Mouse (Mus musculus) ovary, postnatal 36 days (tissue): Measurements from ENCODE around the gene Camkmt.

Source experiments
- DNase-seq: peaks from one replicate; pipeline ENCODE4 v3.0.0; 2022; ENCODE audit warnings: low spot score, mixed read lengths

Gene Camkmt

GRCm38 (mm10) chr17:85090120-85091099, at the start of gene Camkmt, which contains the start of gene Prepl:
TSS of gene Camkmt (plus strand) at chr17:85090552.
TSS of gene Prepl (minus strand) at chr17:85090241.
- peak; percentile 94 for DNase-seq

- no peak for DNase-seq
Measured at GRCm38 (mm10) chr17:85040913-85041312, 49.4 kb upstream of the Camkmt start.

- DNase-seq: no peak
Measured at GRCm38 (mm10) chr17:85042419-85042818, 47.9 kb upstream of the Camkmt start.

GRCm38 (mm10) chr17:85043404-85043816, 46.9 kb upstream of the Camkmt start:
- no peak for DNase-seq

- no peak for DNase-seq
Measured at GRCm38 (mm10) chr17:85044466-85044865, 45.9 kb upstream of the Camkmt start.

- DNase-seq: no peak
Measured at GRCm38 (mm10) chr17:85045160-85045559, 45.2 kb upstream of the Camkmt start.

GRCm38 (mm10) chr17:85048379-85048778, 42.0 kb upstream of the Camkmt start:
- DNase-seq: no peak

GRCm38 (mm10) chr17:85058276-85058675, 32.1 kb upstream of the Camkmt start:
- DNase-seq: no peak

GRCm38 (mm10) chr17:85059136-85059535, 31.2 kb upstream of the Camkmt start:
- no peak for DNase-seq

GRCm38 (mm10) chr17:85063560-85063959, 26.8 kb upstream of the Camkmt start:
- no peak for DNase-seq

GRCm38 (mm10) chr17:85067331-85067730, 23.0 kb upstream of the Camkmt start:
- DNase-seq: no peak

GRCm38 (mm10) chr17:85070658-85071057, 19.7 kb upstream of the Camkmt start:
- DNase-seq: no peak

- DNase-seq: no peak
Measured at GRCm38 (mm10) chr17:85071088-85071775, 19.1 kb upstream of the Camkmt start.

GRCm38 (mm10) chr17:85072383-85072782, 18.0 kb upstream of the Camkmt start:
- no peak for DNase-seq

- DNase-seq: no peak
Measured at GRCm38 (mm10) chr17:85073214-85073613, 17.1 kb upstream of the Camkmt start.

- no peak for DNase-seq
Measured at GRCm38 (mm10) chr17:85074083-85074482, 16.3 kb upstream of the Camkmt start.

GRCm38 (mm10) chr17:85079276-85079675, 11.1 kb upstream of the Camkmt start:
- DNase-seq: no peak

- DNase-seq: no peak
Measured at GRCm38 (mm10) chr17:85080781-85081180, 9.6 kb upstream of the Camkmt start.

GRCm38 (mm10) chr17:85085335-85085734, 5.0 kb upstream of the Camkmt start:
- DNase-seq: no peak

- DNase-seq: no peak
Measured at GRCm38 (mm10) chr17:85086501-85086900, 3.9 kb upstream of the Camkmt start.

GRCm38 (mm10) chr17:85087591-85087990, 2.8 kb upstream of the Camkmt start:
- DNase-seq: no peak

- DNase-seq: no peak
Measured at GRCm38 (mm10) chr17:85088401-85088800, 2.0 kb upstream of the Camkmt start.

- no peak for DNase-seq
Measured at GRCm38 (mm10) chr17:85089011-85089410, 1.3 kb upstream of the Camkmt start.
